Mouse (Mus musculus) neural tube, embryonic 15.5 days (tissue): ENCODE results near the gene Ankrd52. TPM values are rescaled to one million over a fixed set of nuclear protein-coding genes. Genes with fewer than 3 reads are reported as not detected.

ENCODE experiments used
- ATAC-seq: fragments of 200-750 bp; cut with Nextera tagmentation; 2 replicates; pipeline ENCODE4 v1.8.0; 2017; ENCODE audit warnings: mild to moderate bottlenecking, moderate TSS enrichment, moderate library complexity; ENCODE audit not compliant: low FRiP score
- H3K27ac ChIP-seq: fragments of 300-500 bp; sonication (generic); replicated peaks from 2 replicates; pipeline ENCODE4 v1.5.1; 2015; ENCODE audit warnings: mild to moderate bottlenecking, inconsistent platforms
- H3K27me3 ChIP-seq: fragments of 300-500 bp; sonication (generic); replicated peaks from 2 replicates; pipeline ENCODE4 v1.6.1; 2015; ENCODE audit warnings: inconsistent platforms
- H3K36me3 ChIP-seq: fragments of 300-500 bp; sonication (generic); 2 replicates; pipeline ENCODE4 v1.6.1; 2015; ENCODE audit warnings: inconsistent platforms
- H3K4me1 ChIP-seq: fragments of 300-500 bp; sonication (generic); 2 replicates; pipeline ENCODE4 v1.6.1; 2015; ENCODE audit warnings: inconsistent platforms
- H3K4me2 ChIP-seq: fragments of 300-500 bp; sonication (generic); 2 replicates; pipeline ENCODE4 v1.6.1; 2015; ENCODE audit warnings: inconsistent platforms, mild to moderate bottlenecking, moderate library complexity
- H3K4me3 ChIP-seq: fragments of 300-500 bp; sonication (generic); replicated peaks from 2 replicates; pipeline ENCODE4 v1.5.1; 2015; ENCODE audit warnings: mild to moderate bottlenecking, inconsistent platforms
- H3K9ac ChIP-seq: fragments of 300-500 bp; sonication (generic); replicated peaks from 2 replicates; pipeline ENCODE4 v1.6.1; 2015; ENCODE audit warnings: mild to moderate bottlenecking, inconsistent platforms
- H3K9me3 ChIP-seq: fragments of 300-500 bp; sonication (generic); replicated peaks from 2 replicates; pipeline ENCODE4 v1.6.1; 2016; ENCODE audit warnings: inconsistent platforms
- WGBS: fragments of 180-500 bp; shearing (Covaris S2); methylation state at CpG from one replicate; pipeline ENCODE4 v1.1.7; 2015; ENCODE audit warnings: mixed read lengths; 5-methylcytosine and 5-hydroxymethylcytosine counted together
- microRNA-seq: library from miRNA; unstranded; fragments of <30 nt; microRNA quantifications from one replicate; pipeline ENCODE4, GENCODE M21; 2017
- polyA plus RNA-seq: library from polyadenylated mRNA; unstranded; fragments of >200 nt; fragmentation: Nextera tagmentation; extraction: Ambion mirVana; gene quantifications from 2 replicates; pipeline ENCODE4 v1.2.1, GENCODE M21; 2015

Gene Ankrd52
- polyA plus RNA-seq, 1 experiment from 2014 or later, result 11.2 TPM

- ATAC-seq, result no peak
- Histone ChIP-seq H3K4me2 (no peak overlapping the region), H3K9me3 (no peaks in the 10 kb centered on the region)
Measured at GRCm38 (mm10) chr10:128444354-128444753, 67.4 kb downstream of the Ankrd52 start.

GRCm38 (mm10) chr10:128445407-128445806 is 68.5 kb downstream of the Ankrd52 start:
- no peaks in the 10 kb centered on the region for H3K4me1 ChIP-seq
- H3K27ac ChIP-seq, result no peak overlapping the region
- no peaks in the 10 kb centered on the region for H3K9me3 ChIP-seq
- no peak overlapping the region for H3K9ac ChIP-seq
- no peaks in the 10 kb centered on the region for H3K27me3 ChIP-seq
- no peak overlapping the region for H3K4me2 ChIP-seq
- peaks cover 17% of the 10 kb centered on the region for H3K36me3 ChIP-seq
- 92% methylated on average over 4 of the region's 4 CpGs for WGBS
- ATAC-seq, result no peak
- H3K4me3 ChIP-seq, result no peak overlapping the region

More at GRCm38 (mm10) chr10:128444354-128444753, 67.4 kb downstream of the Ankrd52 start:
- 78% methylated on average over 6 of the region's 6 CpGs for WGBS
- Histone ChIP-seq H3K27me3 (no peaks in the 10 kb centered on the region), H3K4me3 (no peak overlapping the region), H3K9ac (no peak overlapping the region), H3K36me3 (peaks cover 28% of the 10 kb centered on the region), H3K4me1 (no peaks in the 10 kb centered on the region), H3K27ac (no peak overlapping the region)

DNA sequence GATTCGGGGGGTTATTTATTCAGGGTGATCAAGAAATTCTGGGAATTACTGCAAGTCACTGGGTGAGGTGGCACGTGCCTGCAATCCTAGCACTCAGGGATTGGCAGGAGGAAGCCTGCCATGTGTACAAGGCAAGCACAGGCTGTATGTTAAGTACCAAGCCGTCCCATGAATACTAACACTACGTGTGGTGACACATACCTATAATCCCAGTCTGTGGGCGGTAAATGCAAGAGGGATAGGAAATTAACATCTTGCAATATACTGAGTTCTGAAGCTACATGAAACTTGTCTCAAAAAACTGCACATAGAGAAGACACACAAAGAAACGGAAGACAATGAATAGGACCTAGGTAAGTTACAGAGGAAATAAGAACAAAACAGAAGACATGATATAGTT is 74.1 kb downstream of the Ankrd52 start:
- ATAC-seq, result no peak
- 85% methylated on average over 6 of the region's 6 CpGs for WGBS

GRCm38 (mm10) chr10:128454471-128454870 is 77.6 kb downstream of the Ankrd52 start:
- H3K4me2 ChIP-seq, result no peak overlapping the region
- no peak overlapping the region for H3K27ac ChIP-seq
- H3K9me3 ChIP-seq, result no peaks in the 10 kb centered on the region
- ATAC-seq, result no peak
- 75% methylated on average over 3 of the region's 3 CpGs for WGBS
- peaks cover 11% of the 10 kb centered on the region; the same call in 1 of the 2 replicates for H3K4me1 ChIP-seq
- H3K4me3 ChIP-seq, result no peak overlapping the region
- no peak overlapping the region for H3K9ac ChIP-seq
- H3K36me3 ChIP-seq, result no peaks in the 10 kb centered on the region
- H3K27me3 ChIP-seq, result no peaks in the 10 kb centered on the region

More for the DNA sequence above, 74.1 kb downstream of the Ankrd52 start:
- H3K9me3 ChIP-seq, result no peaks in the 10 kb centered on the region
- H3K36me3 ChIP-seq, result no peaks in the 10 kb centered on the region
- no peaks in the 10 kb centered on the region for H3K27me3 ChIP-seq
- no peak overlapping the region for H3K4me3 ChIP-seq
- H3K4me2 ChIP-seq, result no peak overlapping the region
- 0 out of 2 replicates have a peak, but pooled peaks cover 4% of the 10 kb centered on the region for H3K4me1 ChIP-seq
- no peak overlapping the region for H3K27ac ChIP-seq
- no peak overlapping the region for H3K9ac ChIP-seq

- Histone ChIP-seq H3K4me2 (peak overlapping the region; percentile 43), H3K9ac (0 out of 2 replicates have a peak overlapping the region, but pooled peaks have one; percentile 6), H3K27me3 (no peaks in the 10 kb centered on the region), H3K9me3 (no peaks in the 10 kb centered on the region), H3K27ac (no peak overlapping the region), H3K4me3 (no peak overlapping the region; the same call in 1 of the 2 replicates), H3K36me3 (no peaks in the 10 kb centered on the region), H3K4me1 (peaks cover 13% of the 10 kb centered on the region)
- WGBS, result 6% methylated on average over 6 of the region's 6 CpGs
- no peak for ATAC-seq
Measured at GRCm38 (mm10) chr10:128455280-128455679, 78.4 kb downstream of the Ankrd52 start.

- WGBS, result 86% methylated on average over 6 of the region's 6 CpGs
- H3K27ac ChIP-seq, result no peak overlapping the region
- H3K4me1 ChIP-seq, result peaks cover 24% of the 10 kb centered on the region
- H3K36me3 ChIP-seq, result peaks cover 14% of the 10 kb centered on the region
- H3K27me3 ChIP-seq, result no peaks in the 10 kb centered on the region
- H3K4me3 ChIP-seq, result peak overlapping the region; percentile 70
- H3K4me2 ChIP-seq, result peak overlapping the region; percentile 62
- ATAC-seq, result no peak
- H3K9me3 ChIP-seq, result no peaks in the 10 kb centered on the region
- no peak overlapping the region for H3K9ac ChIP-seq
Measured at GRCm38 (mm10) chr10:128457676-128458075, 80.8 kb downstream of the Ankrd52 start.

Small RNA genes lying within 50 kb of the gene (microRNA-seq; reads per million reads assigned to microRNA genes)
- not detected for gene Gm25361
- not detected for gene Gm26308
- gene Mir6914, result not detected
- gene Mir6915, result 1.6 reads per million
- not detected for gene Mir8105

Other genes with a start within 250 kb of the Ankrd52 start
- gene Rbms2, start 196.8 kb upstream of the Ankrd52 start, polyA plus RNA-seq, result 6.5 and 12.7 TPM in 2 replicates
- gene Gls2, start 182.7 kb upstream of the Ankrd52 start, polyA plus RNA-seq, result 2.4 and 2.8 TPM in 2 replicates
- 25.5 and 25.9 TPM in 2 replicates for gene Spryd4, start 165.3 kb upstream of the Ankrd52 start, polyA plus RNA-seq
- gene Mip, start 151.3 kb upstream of the Ankrd52 start, polyA plus RNA-seq, result not detected in 2 replicates
- gene Timeless, start 145.1 kb upstream of the Ankrd52 start, polyA plus RNA-seq, result 20.0 and 25.1 TPM in 2 replicates
- gene Apon, start 123.0 kb upstream of the Ankrd52 start, polyA plus RNA-seq, result not detected in 2 replicates
- 0.19 TPM in 1 of 2 replicates, not detected in the other for gene Apof, start 108.4 kb upstream of the Ankrd52 start, polyA plus RNA-seq
- gene Stat2, start 106.6 kb upstream of the Ankrd52 start, polyA plus RNA-seq, result 18.9 and 24.5 TPM in 2 replicates
- 0.32 and 0.37 TPM in 2 replicates for gene Il23a, start 78.4 kb upstream of the Ankrd52 start, polyA plus RNA-seq
- 17.4 and 20.7 TPM in 2 replicates for gene Pan2, start 73.8 kb upstream of the Ankrd52 start, polyA plus RNA-seq
- 201 and 221 TPM in 2 replicates for gene Cnpy2, start 54.7 kb upstream of the Ankrd52 start, polyA plus RNA-seq
- 268 and 273 TPM in 2 replicates for gene Cs, start 39.4 kb upstream of the Ankrd52 start, polyA plus RNA-seq
- gene Coq10a, start 8.1 kb upstream of the Ankrd52 start, polyA plus RNA-seq, result 34.6 and 40.8 TPM in 2 replicates
- 0.68 and 4.4 TPM in 2 replicates for gene Slc39a5, start 24.1 kb downstream of the Ankrd52 start, polyA plus RNA-seq
- 128 and 133 TPM in 2 replicates for gene Nabp2, start 34.4 kb downstream of the Ankrd52 start, polyA plus RNA-seq
- 78.3 and 80.5 TPM in 2 replicates for gene Rnf41, start 34.5 kb downstream of the Ankrd52 start, polyA plus RNA-seq
- gene Smarcc2, start 82.1 kb downstream of the Ankrd52 start, polyA plus RNA-seq, result 138 and 149 TPM in 2 replicates
- gene Myl6, start 117.0 kb downstream of the Ankrd52 start, polyA plus RNA-seq, result 999 and 1,090 TPM in 2 replicates
- 7.0 and 7.7 TPM in 2 replicates for gene Myl6b, start 121.6 kb downstream of the Ankrd52 start, polyA plus RNA-seq
- 20.7 and 30.0 TPM in 2 replicates for gene Esyt1, start 148.8 kb downstream of the Ankrd52 start, polyA plus RNA-seq
- 16.0 and 16.2 TPM in 2 replicates for gene Zc3h10, start 170.7 kb downstream of the Ankrd52 start, polyA plus RNA-seq
- 2,372 and 2,481 TPM in 2 replicates for gene Rpl41, start 172.2 kb downstream of the Ankrd52 start, polyA plus RNA-seq
- gene Pa2g4, start 188.9 kb downstream of the Ankrd52 start, polyA plus RNA-seq, result 121 and 157 TPM in 2 replicates
- 3.1 and 6.6 TPM in 2 replicates for gene Erbb3, start 212.5 kb downstream of the Ankrd52 start, polyA plus RNA-seq
- gene Rps26, start 249.6 kb downstream of the Ankrd52 start, polyA plus RNA-seq, result 381 and 453 TPM in 2 replicates